Mouse (Mus musculus) heart, embryonic 14.5 days (tissue): ENCODE data around the gene Cacna1c. TPM values are rescaled to one million over a fixed set of nuclear protein-coding genes. Genes with fewer than 3 reads are reported as not detected.

Experiments
- ATAC-seq: fragments of 200-750 bp; cut with Nextera tagmentation; 2 replicates; pipeline ENCODE4 v1.8.0; 2017; ENCODE audit warnings: low read depth, moderate TSS enrichment; ENCODE audit not compliant: insufficient number of reproducible peaks, insufficient read depth, low FRiP score
- H3K27ac ChIP-seq, 2 experiments: fragments of 200-500 bp in 1 of 2; fragments of 300-500 bp in 1 of 2; sonication (generic) in 1 of 2; replicated peaks in 1 of 2; 2 replicates each; pipeline ENCODE4 v1.5.1; 2012 to 2014; ENCODE audit warnings: low read depth in 2 of 2, low read length in 2 of 2, control low read depth in 1 of 2, mild to moderate bottlenecking in 1 of 2, mixed read lengths in 1 of 2; ENCODE audit not compliant: control insufficient read depth in 1 of 2, insufficient read depth in 1 of 2
- H3K27me3 ChIP-seq: fragments of 300-500 bp; sonication (generic); 2 replicates; pipeline ENCODE4 v1.6.1; 2014; ENCODE audit warnings: mild to moderate bottlenecking, low read length, control low read depth; ENCODE audit not compliant: control insufficient read depth, insufficient read depth
- H3K36me3 ChIP-seq: fragments of 300-500 bp; sonication (generic); 2 replicates; pipeline ENCODE4 v1.6.1; 2014; ENCODE audit warnings: mild to moderate bottlenecking, control low read depth, low read length, mixed read lengths; ENCODE audit not compliant: control insufficient read depth, insufficient read depth
- H3K4me1 ChIP-seq, 2 experiments: fragments of 200-500 bp in 1 of 2; fragments of 300-500 bp in 1 of 2; sonication (generic) in 1 of 2; 2 replicates each; pipeline ENCODE4 v1.6.1; 2012 to 2014; ENCODE audit warnings: low read length in 2 of 2, control low read depth in 1 of 2, mixed read lengths in 1 of 2; ENCODE audit not compliant: control insufficient read depth in 2 of 2, insufficient read depth in 2 of 2
- H3K4me2 ChIP-seq: fragments of 300-500 bp; sonication (generic); 2 replicates; pipeline ENCODE4 v1.6.1; 2014; ENCODE audit warnings: mild to moderate bottlenecking, low read length
- H3K4me3 ChIP-seq, 2 experiments: fragments of 200-500 bp in 1 of 2; fragments of 300-500 bp in 1 of 2; sonication (generic) in 1 of 2; 2 replicates each; pipeline ENCODE4 v1.5.1; 2012 to 2014; ENCODE audit warnings: low read length in 2 of 2, mild to moderate bottlenecking in 2 of 2, control low read depth in 1 of 2, low read depth in 1 of 2, moderate library complexity in 1 of 2; ENCODE audit not compliant: control insufficient read depth in 1 of 2, insufficient read depth in 1 of 2
- H3K9ac ChIP-seq: fragments of 300-500 bp; sonication (generic); 2 replicates; pipeline ENCODE4 v1.6.1; 2014; ENCODE audit warnings: mild to moderate bottlenecking, low read length
- H3K9me3 ChIP-seq: fragments of 300-500 bp; sonication (generic); 2 replicates; pipeline ENCODE4 v1.6.1; 2016; ENCODE audit warnings: low read length, control low read depth; ENCODE audit not compliant: control insufficient read depth
- WGBS: fragments of 180-500 bp; shearing (Covaris S2); extraction: QIAGEN DNeasy Blood & Tissue Kit; methylation state at CpG from one replicate; pipeline ENCODE4 v1.1.7; 2014; 5-methylcytosine and 5-hydroxymethylcytosine counted together
- polyA plus RNA-seq: library from polyadenylated mRNA; unstranded; fragments of >200 nt; fragmentation: Nextera tagmentation; extraction: Ambion mirVana; gene quantifications from 2 replicates; pipeline ENCODE4 v1.2.1, GENCODE M21; 2014

Cacna1c gene
- polyA plus RNA-seq, 1 experiment from 2014 or later: 60.9 TPM

DNA sequence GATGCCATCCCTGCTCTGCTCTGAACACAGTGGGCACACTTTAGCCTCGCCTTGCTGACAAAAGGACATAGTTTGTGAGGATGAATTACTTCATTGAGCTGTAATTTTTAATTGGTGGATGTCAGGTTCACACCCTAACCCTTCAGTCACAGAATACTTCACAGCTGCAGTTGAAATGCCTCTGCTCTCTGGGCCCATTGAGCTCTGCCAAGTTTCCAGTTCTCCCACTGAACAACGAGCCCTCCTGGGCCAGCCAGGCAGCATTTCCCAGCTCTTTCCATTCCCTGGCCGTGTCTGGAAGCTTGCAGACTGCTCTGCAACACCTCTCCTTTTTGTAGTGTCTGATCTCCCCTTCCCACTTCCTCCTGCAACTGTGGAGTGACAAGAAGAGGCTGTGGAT, 457.6 kb downstream of the Cacna1c start:
- no peak overlapping the region for H3K4me3 ChIP-seq
- WGBS: 42% methylated on average over 3 of the region's 3 CpGs
- H3K27ac ChIP-seq: no peak overlapping the region
- no peak for ATAC-seq
- no peaks in the 10 kb centered on the region for H3K27me3 ChIP-seq
- peaks cover 67% of the 10 kb centered on the region for H3K36me3 ChIP-seq
- no peaks in the 10 kb centered on the region for H3K9me3 ChIP-seq
- H3K4me2 ChIP-seq: no peak overlapping the region
- H3K4me1 ChIP-seq: peaks cover 2 to 17% of the 10 kb centered on the region in 2 experiments; a peak in 2 of 4 replicates
- H3K9ac ChIP-seq: no peak overlapping the region

DNA sequence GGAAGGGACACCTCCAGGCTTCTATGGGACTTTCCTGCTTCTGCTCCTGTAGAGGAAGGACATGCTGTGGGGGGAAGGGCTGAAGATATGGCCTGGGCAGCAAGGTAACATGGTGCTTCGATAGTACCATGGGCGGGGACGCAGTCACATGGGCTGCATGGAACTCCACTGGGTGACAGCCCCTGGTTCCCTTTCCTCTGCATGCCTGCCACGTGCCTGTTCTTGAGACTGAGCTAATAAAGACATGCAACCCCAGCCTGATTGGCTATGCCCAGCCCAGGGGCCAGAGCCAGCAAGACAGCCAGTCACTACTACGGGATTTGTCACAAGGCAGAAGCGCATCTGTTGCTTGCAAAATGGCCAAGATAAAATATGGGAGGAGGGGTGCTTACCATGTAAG, 459.1 kb downstream of the Cacna1c start:
- no peak overlapping the region for H3K27ac ChIP-seq
- H3K36me3 ChIP-seq: peaks cover 70% of the 10 kb centered on the region
- peaks cover 2 to 20% of the 10 kb centered on the region in 2 experiments; a peak in 3 of 4 replicates for H3K4me1 ChIP-seq
- 69% methylated on average over 6 of the region's 6 CpGs for WGBS
- no peak overlapping the region for H3K4me2 ChIP-seq
- no peak overlapping the region for H3K9ac ChIP-seq
- H3K9me3 ChIP-seq: no peaks in the 10 kb centered on the region
- H3K27me3 ChIP-seq: no peaks in the 10 kb centered on the region
- H3K4me3 ChIP-seq: no peak overlapping the region
- ATAC-seq: no peak

DNA sequence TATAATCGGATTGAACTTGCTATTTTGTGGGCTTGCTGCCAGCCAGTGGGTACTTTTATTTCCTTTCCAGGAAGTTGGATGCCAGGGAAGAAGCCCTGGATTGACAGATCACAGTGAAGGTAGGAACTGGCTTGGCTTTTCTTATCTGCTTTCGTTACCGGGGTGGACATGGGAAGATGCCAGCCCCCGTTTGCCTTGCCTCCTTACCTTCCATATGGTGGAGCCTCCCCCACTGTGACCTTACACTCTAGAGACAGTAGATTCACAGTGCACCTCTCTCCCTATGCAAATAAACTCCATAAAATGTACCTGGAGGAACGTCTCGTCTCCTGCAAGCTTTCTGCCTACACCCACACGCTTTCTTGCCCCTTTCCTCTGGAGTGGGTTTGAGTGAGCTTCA, 459.7 kb downstream of the Cacna1c start:
- WGBS: 78% methylated on average over 7 of the region's 7 CpGs
- H3K36me3 ChIP-seq: peaks cover 64% of the 10 kb centered on the region
- H3K9ac ChIP-seq: no peak overlapping the region
- H3K4me1 ChIP-seq: peaks cover 2 to 24% of the 10 kb centered on the region in 2 experiments; a peak in 3 of 4 replicates
- H3K27me3 ChIP-seq: no peaks in the 10 kb centered on the region
- no peak overlapping the region for H3K4me3 ChIP-seq
- no peak for ATAC-seq
- no peak overlapping the region for H3K4me2 ChIP-seq
- no peaks in the 10 kb centered on the region for H3K9me3 ChIP-seq
- H3K27ac ChIP-seq: no peak overlapping the region

DNA sequence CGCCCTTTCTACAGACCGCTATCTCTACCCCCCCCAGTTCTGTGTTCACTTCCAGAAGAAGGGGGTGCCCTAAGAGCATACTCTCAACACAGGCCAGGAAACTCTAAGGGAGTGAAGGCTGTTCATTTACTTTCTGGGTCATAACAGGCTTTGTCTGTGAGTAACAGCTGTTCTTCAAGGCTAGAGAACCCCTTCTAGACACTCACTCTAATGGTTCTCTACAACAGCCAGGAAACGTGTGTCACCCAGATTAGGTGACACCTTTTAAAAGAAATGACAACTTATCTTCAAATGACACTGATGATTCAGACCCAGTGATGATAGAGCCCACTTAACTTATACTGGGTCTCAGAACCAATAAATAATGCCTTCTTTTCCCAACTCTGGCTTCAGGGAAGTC, 461.1 kb downstream of the Cacna1c start:
- Histone ChIP-seq H3K9me3 (no peaks in the 10 kb centered on the region), H3K27me3 (no peaks in the 10 kb centered on the region), H3K4me2 (no peak overlapping the region), H3K9ac (no peak overlapping the region), H3K27ac (no peak overlapping the region), H3K36me3 (peaks cover 59% of the 10 kb centered on the region), H3K4me1 (peaks cover 0 to 21% of the 10 kb centered on the region in 2 experiments; a peak in 2 of 4 replicates), H3K4me3 (no peak overlapping the region)
- no peak for ATAC-seq
- WGBS: 70% methylated on average over 3 of the region's 3 CpGs

DNA sequence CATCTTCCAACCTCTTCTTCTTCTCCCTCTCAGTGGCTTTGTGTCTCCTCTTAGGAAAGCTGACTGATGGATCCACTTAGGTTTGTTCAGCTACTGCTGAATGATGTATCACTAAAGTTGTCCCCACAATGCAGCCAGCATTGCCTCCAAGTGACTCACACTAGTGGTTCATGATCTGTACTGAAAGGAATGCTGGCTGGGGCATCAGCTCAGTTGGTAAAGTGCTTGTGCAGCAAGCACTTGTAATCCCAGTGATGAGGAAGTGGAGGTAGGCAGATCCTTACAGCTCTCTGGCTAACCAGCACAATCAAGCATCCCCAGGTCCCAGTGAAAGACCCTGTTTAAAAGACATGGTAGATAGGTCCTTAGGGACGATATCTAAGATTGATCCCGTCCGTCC, 464.3 kb downstream of the Cacna1c start:
- Histone ChIP-seq H3K4me3 (no peak overlapping the region), H3K4me2 (no peak overlapping the region), H3K27ac (peak overlapping the region in 1 of 2 experiments; percentile 29; a peak in 1 of 4 replicates), H3K9ac (no peak overlapping the region), H3K4me1 (peaks cover 0 to 7% of the 10 kb centered on the region in 2 experiments; a peak in 1 of 4 replicates), H3K27me3 (no peaks in the 10 kb centered on the region), H3K9me3 (0 out of 2 replicates have a peak, but pooled peaks cover 2% of the 10 kb centered on the region), H3K36me3 (peaks cover 69% of the 10 kb centered on the region)
- WGBS: 77% methylated on average over 3 of the region's 3 CpGs
- no peak for ATAC-seq

DNA sequence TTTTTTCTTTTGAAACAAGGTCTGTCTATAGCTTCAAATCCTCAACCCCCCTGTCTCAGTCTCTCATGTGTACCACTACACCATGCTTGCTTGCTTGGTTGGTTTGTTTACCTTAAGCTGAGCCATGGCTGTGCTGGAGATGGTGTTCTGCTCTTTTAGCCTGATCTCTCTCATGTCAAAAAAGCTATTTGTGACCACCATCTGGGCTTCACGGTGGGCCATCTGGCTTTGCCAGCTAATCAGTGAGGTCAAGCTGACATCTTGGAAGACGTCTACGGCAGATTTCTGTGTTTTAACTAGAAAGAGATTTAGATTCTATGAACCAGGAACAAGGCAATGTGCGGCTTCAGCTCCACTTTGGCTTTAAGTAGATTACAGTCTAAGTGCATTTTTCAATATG, 471.3 kb downstream of the Cacna1c start:
- no peak overlapping the region for H3K27ac ChIP-seq
- no peak overlapping the region for H3K4me3 ChIP-seq
- peaks cover 82% of the 10 kb centered on the region for H3K36me3 ChIP-seq
- WGBS: 57% methylated on average over 4 of the region's 4 CpGs
- H3K4me2 ChIP-seq: no peak overlapping the region
- no peak overlapping the region for H3K9ac ChIP-seq
- ATAC-seq: no peak
- no peaks in the 10 kb centered on the region for H3K27me3 ChIP-seq
- no peaks in the 10 kb centered on the region for H3K4me1 ChIP-seq
- 0 out of 2 replicates have a peak, but pooled peaks cover 2% of the 10 kb centered on the region for H3K9me3 ChIP-seq

DNA sequence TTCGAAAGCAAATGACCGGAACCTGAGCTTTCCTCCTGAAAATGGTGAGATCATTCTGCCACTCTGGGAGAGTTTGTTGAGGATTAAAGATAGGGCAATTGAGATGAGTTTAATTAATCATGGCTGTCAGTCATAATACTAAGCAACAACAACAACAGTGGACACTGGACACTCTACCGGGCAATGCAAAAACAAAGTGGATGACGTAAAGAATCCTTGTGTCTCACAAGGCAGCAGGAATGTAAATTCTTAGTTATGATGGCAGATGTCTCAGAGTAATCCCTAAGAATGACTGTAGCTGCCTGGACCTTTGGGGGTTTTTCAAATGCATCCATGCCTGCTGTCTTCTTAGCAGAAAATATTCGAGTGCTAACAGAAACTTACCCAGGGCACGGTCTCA, 471.8 kb downstream of the Cacna1c start:
- H3K36me3 ChIP-seq: peaks cover 78% of the 10 kb centered on the region
- no peak overlapping the region for H3K9ac ChIP-seq
- H3K27me3 ChIP-seq: no peaks in the 10 kb centered on the region
- H3K9me3 ChIP-seq: no peaks in the 10 kb centered on the region
- no peak overlapping the region for H3K4me3 ChIP-seq
- H3K27ac ChIP-seq: no peak overlapping the region
- no peak overlapping the region for H3K4me2 ChIP-seq
- ATAC-seq: no peak
- 0 out of 4 replicates have a peak, but pooled peaks cover 0 to 2% of the 10 kb centered on the region in 2 experiments for H3K4me1 ChIP-seq
- WGBS: 87% methylated on average over 6 of the region's 6 CpGs

DNA sequence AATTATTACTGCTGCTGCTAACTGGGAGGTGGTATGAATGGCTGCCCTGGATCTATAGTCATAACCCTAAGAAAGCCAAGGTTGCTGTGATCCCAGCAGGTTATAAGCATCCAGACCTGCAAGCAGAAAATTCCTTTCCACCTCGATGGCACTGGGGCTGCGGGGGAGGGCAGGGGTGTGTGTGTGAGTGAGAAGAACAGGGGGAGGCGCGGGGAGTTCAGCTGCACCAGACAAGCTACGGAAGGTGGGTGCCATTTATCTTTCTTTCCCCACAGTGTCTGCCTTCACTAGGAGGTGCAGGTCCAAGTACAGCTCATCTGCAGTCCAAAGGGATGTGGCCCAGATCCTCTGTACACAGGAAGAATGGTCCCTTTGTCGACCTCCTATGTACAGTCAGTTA, 473.9 kb downstream of the Cacna1c start:
- WGBS: 76% methylated on average over 6 of the region's 6 CpGs

More for the DNA sequence above, 473.9 kb downstream of the Cacna1c start:
- no peak overlapping the region for H3K27ac ChIP-seq
- no peak for ATAC-seq
- H3K4me2 ChIP-seq: no peak overlapping the region
- no peaks in the 10 kb centered on the region for H3K27me3 ChIP-seq
- H3K36me3 ChIP-seq: peaks cover 73% of the 10 kb centered on the region
- H3K4me3 ChIP-seq: no peak overlapping the region
- no peak overlapping the region for H3K9ac ChIP-seq
- 0 out of 4 replicates have a peak, but pooled peaks cover 0 to 2% of the 10 kb centered on the region in 2 experiments for H3K4me1 ChIP-seq
- no peaks in the 10 kb centered on the region for H3K9me3 ChIP-seq
